Mouse (Mus musculus): Measurements from ENCODE around the gene Rab36.

Rab36 gene

DNA sequence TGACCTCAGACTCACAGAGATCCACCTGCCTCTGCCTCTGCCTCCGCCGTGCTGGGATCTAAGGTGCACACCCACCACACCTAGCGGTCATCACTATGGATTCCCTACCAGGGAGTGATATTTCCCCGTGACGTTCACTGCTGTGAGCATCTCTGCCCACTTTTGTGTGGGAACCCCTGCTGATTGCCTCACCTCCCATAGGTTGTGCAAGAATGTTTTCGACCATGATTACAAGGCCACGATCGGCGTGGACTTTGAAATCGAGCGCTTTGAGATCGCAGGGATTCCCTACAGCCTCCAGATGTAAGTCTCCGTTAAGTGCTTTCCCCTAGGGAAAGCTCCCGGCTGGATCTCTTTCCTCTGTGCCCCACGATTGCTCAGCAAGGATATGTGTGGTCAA, 9.0 kb downstream of the Rab36 start:
- DNase-seq = no peak

DNA sequence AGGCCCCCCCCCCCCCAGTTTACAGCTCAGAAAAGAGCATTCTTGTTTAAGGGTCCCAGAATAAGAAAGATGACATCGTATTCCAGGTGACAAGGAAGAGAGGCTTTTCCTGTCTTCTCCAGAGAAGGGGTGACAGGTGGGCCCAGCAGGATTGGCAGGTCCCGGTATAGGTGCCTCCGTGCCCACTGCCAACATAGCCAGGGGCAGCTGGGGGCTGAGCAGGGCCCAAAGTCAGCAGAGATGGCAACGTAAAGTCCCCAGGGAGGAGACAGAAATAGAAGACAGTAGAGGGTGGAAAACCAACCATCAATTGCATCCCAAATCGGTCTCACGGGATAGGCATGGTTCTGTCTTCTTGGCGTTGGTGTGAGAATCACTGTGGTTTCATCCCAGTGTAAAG, 11.9 kb downstream of the Rab36 start:
- no peak for DNase-seq

DNA sequence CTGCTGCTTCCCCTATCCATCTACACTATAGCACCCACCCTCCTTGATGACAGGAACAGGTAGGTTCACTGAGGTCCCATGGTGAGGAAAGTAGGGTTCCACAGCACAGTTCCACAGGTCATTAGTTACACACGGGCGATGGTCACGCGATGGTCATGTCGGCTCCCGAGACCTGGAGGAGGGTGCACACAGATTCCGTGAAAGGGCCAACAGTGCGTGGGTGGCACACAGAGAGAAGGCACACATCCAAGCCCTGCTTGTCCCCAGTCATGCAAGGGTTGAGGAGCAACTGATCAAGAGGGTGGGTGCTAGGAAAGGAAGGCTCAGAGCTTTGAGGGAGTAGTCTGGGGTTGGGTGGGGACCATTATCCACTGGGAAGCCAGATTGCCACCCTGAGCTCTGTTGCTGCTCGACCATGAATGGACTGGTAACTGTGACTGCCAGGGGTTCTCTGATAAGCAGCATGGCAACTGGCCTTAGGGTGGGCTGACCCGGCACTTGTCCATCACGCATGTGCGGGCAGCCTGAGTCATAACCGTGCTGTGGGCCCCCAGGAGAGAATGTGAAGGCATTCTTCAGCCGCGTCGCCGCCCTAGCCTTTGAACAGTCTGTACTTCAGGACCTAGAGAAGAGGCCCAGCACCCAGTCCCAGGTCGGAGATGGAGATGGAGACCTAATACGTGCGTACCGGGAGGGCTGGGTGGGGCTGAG, 14.7 kb downstream of the Rab36 start:
- DNase-seq = no peak

DNA sequence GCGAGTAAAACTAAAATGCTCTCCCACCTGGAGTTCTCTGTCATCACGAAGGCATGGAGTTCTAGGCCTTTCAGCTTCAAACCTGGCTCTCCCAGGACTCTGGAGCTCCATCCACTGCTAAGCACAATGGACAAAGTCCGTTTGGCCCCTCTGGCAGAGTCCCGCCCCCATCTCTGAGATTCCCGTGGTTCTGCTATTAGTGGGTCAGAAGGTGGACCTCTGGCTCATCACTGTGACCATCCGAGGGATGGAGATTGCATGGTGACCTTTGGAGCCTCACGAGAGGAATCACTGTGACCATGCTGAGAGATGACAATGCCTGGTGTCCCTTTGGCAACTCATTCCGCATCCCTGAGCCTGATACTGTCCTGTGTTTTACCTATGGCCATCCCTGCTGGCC, 16.0 kb downstream of the Rab36 start:
- DNase-seq = no peak

DNA sequence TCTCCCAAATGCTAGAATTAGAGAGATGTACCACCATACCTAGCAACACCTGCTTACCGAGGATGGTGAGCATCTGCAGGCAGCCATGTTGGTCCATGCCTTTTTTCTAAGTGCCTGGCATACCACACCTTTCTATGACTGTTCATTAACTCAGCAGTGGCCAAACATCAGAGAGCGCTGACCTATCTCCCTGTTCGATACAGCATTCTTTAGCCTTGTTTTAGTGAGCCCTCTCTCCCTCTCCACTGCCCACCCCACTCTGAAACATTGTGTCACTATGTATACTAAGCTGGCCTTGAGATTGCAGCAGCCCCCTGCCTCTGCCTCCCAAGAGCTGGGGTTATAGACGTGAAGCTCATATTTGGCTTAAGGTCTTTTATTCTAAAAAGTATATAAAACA, 16.8 kb downstream of the Rab36 start:
- DNase-seq = no peak

DNA sequence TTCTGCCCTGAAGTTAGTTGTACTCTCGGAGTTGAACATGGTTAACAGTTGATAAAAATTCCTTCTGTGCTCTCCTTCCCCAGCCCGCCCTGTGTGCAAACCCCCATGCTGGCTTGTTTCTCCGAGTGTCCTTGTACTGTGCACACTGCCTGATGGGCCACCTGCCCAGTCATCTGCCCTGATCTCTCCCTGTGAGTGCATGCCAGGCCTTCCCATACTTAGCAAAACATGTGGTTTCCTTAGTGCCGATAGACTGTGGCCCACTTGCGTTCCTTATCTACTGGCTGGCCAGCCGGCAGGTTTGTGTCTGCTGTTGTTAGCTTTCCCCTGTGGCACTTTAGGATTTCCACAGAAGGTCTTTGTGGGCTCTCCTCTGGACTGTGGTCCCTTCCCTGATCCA, 17.3 kb downstream of the Rab36 start:
- DNase-seq = no peak

DNA sequence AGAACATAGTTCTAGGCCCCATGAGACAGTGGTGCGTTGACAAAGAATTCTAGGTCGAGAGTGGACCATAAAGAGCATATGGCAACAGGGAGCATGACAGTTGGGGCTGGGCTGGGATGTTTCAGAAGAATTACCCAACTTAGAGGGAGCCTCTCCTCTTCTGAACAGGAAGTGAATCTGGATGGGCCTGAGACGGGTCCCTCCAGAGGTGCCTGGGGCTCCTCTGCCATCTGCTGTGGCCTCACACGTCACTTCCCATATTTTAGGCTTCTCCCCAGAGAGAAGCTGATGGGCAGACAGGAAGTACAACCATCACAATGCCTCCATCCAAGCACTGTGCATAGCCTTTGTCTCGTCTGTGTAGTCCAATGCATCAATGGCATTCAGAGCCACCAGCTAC, 18.8 kb downstream of the Rab36 start:
- no peak for DNase-seq

DNA sequence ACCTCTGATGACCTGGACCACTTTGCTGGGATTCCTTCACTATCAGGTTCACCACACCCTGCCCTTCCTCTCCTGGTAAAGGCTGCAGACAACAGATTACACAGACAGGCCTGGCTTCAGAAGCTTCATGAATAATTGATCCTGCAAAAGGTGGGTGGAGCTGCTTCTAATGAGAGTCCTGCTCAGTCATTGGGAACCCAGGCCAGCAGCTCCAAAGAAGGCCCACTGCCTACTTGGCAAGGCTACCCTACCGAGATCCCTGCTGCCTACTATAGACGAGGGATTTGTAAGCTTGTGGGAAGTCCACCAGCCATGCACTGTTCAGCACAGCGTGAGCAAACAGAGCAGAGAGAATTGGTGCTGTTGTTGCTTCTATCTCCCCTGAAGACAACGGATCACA, 19.4 kb downstream of the Rab36 start:
- DNase-seq = no peak

DNA sequence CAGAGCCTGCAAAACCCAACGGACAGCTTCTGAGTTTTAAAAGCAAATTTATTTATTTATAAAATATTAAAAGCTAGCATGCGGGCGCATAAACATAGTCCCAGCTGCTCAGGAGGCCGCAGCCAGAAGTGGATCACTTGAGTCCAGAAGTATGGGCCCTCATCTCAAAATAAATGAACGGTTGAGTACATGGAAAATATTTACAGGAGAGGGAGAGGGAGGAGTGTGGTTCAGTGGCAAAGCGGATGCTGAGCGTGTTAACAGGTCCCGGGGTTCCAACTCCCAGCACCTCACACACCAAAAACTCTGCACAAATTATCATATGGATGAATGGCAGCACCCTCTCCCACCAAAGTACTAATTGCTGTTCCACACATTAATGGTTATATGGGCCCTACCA, 21.5 kb downstream of the Rab36 start:
- DNase-seq = no peak

DNA sequence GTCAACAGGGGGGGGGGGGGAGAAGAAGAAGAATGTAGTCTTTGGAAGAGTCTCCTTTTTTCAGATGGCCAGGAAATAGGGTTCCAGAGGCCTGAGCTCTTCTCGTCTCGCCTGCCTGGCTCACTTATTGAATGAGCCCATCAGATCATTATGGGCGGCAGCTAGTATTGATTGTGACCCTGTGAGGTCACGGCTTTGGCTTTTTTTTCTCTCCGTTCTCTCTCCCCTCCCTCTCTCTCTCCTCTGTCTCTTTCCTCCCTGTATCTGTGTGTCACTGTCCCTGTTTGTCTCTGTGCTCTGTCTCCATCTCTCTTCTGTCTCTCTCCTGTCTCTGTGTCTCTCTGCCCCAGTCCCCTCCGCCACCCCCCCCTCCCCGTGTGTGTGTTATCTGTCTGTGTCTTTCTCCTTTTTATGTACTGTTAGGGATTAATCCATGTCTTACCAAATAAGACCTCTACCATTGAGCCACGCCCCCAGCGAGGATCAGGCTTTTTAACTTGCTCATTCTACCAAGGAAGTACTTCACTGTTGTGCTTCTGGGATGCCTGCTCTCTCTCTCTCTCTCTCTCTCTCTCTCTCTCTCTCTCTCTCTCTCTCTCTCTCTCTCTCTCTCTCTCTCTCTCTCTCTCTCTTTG, 22.0 kb downstream of the Rab36 start:
- DNase-seq = peak; percentile 51

DNA sequence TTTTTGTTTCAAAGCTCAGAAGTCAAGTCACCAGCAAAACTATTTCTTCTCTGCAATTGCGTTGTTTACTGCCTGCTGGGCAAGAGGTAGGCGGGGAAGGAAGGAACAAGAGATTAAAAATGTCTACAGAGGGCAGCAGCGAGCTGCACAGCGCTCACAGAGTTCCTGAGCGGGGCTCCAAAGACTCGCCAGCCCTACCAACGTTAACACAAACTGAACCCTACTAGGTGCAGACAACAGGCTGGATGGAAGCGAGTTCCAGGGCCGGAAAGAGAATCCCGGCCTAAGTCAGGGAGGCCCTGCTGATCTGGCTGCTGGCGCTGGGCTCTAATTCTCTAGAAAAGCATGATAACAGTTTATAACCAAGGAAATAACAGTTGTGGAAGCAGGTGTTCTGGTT, 22.5 kb downstream of the Rab36 start:
- peak; percentile 82 for DNase-seq

DNA sequence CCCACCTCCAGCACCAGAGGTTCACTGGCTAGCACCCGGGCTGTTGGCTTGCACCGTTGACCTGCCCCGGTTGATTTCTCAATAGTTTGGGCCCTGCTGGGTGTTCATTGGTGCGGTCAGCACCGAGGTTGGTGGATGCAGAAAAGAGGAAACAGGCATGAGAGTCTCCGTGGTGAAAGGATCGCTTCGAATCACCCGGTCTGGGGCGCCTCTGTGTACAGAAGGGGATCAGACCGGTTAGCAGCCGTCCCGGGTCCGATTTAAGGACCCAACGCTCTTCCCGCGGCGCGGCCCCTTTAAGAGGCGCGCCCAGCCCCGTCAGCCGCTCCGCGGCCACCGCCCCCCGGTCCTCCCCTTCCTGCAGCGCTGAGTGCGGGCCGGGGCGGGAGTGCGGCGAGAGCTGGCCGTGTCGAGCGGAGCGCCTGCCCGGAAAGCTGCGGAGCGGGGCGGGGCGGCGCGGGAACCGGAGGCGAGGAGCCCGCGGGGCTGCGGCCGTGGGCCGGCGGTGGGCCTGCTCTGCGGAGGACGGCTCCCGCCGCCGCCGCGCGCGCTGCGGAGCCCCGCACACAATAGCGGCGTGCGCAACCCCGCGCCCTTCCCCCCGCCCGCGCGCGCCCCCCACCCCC, 23.5 kb downstream of the Rab36 start, which contains the start of gene Bcr:
TSS of gene Bcr (plus strand) at position 376 of the 626 bp plus-strand sequence.
- peak; percentile 74 for DNase-seq

DNA sequence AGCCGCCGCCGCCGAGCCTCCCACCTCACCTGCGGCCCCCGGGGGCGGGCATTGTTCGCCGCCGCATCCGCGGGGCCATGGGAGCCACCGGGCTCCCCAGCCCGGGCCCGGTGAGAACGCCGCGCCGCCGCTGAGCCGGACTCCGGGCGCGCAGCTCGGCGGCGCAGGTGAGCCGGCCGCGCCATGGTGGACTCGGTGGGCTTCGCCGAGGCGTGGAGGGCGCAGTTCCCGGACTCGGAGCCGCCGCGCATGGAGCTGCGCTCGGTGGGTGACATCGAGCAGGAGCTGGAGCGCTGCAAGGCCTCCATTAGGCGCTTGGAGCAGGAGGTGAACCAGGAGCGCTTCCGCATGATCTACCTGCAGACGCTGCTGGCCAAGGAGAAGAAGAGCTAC, 24.0 kb downstream of the Rab36 start:
- no peak for DNase-seq

DNA sequence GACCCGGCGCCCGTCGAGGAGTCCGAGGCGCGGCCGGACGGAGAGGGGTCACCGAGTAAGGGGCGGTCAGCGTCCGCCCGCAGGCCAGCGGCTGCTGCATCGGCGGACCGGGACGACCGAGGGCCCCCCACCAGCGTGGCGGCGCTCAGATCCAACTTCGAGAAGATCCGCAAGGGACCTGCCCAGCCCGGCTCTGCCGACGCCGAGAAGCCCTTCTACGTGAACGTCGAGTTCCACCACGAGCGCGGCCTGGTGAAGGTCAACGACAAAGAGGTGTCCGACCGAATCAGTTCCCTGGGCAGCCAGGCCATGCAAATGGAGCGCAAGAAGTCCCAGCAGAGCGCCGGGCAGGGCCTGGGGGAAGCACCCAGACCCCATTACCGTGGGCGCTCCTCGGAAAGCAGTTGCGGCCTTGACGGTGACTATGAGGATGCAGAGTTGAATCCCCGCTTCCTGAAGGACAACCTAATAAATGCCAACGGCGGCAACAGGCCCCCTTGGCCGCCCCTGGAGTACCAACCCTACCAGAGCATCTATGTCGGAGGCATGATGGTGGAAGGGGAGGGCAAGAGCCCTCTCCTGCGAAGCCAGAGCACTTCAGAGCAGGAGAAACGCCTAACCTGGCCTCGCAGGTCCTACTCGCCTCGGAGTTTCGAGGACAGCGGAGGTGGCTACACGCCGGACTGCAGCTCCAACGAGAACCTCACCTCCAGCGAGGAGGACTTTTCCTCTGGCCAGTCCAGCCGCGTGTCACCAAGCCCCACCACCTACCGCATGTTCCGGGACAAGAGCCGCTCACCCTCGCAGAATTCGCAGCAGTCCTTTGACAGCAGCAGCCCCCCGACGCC, 24.7 kb downstream of the Rab36 start:
- no peak for DNase-seq

DNA sequence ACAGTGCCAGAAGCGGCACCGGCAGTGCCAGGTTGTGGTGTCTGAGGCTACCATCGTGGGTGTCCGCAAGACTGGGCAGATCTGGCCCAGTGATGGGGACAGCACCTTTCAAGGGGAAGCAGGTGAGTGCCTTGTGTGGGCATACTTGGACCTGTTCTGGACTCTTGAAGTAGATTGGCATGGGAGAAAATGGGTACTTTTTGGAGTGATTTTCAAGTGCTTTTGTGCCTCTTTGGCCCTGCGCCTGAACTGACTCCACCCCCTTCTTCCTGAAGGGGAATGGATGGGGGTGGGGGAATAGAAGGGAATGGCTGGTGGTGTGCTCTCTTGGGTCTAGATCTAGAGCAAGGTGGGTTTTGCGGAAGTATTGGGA, 25.3 kb downstream of the Rab36 start:
- DNase-seq = no peak

DNA sequence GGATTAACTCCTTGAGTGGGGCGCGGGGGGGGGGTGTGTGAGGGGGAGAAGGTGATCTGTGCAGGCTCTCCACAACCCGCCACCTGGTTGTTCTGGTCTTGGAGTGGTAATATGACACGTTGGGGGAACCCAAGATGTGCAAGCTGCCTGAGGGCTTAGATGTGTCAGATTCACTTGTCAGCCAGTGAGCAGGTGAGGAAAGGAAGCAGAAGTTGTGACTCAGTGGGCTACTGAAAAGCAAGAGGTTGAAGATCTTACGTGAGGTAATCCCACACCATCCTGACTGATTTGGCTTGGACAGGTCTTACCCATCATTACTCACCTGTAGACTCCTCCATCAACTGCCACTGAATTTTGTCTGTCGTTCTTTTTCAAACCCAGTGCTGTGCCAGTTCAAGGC, 25.8 kb downstream of the Rab36 start:
- no peak for DNase-seq

DNA sequence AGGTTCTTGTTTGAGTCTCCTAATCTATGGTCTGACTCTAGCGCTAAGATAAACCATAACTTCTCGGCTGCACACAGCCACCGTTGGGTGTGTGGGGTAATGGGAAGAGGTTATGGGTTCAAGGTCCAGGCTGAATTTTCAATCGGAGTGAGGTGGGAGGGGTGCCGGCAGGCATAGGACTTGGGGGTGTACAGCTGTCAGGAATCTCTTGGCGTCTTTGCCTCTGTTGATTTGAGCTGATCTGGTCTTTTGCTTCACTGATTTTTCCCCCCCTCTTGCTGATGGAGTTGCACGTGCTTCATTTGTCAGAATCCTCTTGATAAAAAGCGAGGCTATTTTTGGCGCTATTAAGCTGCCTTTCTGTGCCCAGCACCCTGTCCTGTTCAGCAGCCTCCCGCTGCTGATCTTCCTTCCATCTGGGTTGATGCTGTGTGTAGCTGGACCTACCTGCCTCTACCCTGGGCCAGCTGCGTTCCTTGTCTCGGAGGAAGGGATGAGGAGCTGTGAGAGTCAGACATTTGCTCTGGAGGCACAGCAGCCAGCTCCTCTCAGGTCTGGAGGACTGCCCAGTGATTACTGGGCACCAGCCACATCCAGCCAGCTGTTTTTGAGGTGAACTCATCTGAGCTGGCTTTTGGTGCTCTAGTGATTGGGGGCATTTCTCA, 26.6 kb downstream of the Rab36 start:
- no peak for DNase-seq

DNA sequence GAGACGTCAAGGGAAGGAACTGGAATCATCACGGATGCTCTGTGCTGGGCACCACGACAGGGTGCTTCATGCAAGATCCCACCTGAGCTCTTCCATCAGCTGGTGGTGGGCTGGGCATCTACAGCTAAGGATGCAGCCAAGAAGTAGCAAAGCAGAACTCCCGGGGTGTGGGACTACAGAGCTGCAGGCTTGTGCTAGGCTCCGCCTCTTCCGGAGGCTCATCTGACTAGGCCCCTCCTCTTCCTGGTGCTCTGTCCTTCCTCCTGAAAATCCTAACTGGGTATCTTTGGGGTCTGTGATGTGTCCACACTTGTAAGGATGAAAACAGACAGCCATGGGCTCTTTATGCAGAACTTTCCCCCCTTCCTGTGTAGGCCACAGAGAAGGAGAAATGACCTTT, 28.8 kb downstream of the Rab36 start:
- no peak for DNase-seq

DNA sequence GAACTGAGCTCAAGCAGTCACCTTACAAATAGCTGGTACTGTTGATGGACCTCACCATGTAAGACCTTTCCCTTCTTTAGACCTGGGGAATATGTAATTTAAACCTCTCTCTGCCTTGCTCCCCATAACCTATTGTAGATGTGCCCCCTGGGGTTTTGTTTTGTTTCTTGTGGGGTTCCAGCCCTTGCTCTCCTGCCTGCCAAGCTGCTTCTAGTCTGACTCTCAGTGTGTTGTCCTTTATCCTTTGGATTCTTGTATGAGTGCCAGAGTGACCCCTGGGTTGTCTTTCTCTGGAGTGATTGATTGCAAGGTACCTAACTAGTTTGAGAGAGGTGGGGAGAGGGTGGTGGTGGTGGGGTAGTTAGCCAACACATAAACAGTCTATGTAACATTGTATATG, 30.6 kb downstream of the Rab36 start:
- DNase-seq = no peak

DNA sequence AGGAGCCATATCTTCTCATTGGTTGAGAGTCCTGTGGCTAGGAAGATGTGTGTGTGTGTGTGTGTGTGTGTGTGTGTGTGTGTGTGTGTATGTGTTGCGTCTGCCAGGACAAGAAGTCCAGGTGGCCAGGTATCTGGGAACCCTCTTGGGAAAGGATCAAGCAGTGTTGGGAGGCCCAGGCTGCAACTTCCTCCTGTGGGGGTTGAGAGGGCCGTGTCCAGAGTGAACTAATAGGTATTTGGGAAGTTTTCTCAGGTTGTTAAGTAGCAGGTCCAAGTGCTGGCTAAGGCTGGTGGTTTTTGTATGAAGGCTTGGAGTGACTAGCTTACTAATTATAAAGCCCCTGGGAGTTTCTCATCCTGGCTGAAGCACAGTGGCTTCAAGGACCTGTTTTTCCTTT, 31.2 kb downstream of the Rab36 start:
- DNase-seq = no peak

DNA sequence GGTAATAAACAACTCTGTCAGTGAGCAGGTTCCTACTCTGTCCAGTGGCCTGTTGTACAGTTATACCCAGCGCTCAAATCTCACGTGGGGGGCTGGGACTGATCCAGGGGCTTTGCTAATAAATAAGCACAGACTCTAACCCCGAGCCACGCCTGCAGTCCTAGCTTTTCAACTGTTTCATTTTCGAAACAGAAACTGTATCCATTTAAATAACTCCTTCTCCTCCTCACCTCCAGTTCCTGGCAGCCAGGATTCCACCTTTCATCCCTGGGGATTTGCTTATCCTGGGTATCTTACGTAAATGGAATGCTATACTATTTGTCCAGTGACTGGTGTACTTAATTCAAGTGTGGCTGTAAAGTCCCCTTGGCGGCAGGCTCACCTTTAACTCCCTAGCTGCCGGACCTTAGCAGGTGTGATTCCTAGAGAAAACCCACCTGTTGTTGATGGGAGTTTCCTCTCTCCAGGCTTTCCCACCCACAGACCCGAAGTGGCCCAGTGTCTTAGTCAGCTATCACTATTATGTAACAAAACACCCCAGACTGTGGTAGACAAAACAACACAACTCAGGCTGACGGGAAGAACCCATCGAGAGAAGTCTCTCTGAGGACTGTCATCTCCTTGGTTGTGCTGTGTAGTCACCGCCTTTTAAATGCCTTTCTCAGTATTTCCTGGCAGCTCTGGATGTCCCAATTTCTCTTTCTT, 31.9 kb downstream of the Rab36 start:
- DNase-seq = no peak

DNA sequence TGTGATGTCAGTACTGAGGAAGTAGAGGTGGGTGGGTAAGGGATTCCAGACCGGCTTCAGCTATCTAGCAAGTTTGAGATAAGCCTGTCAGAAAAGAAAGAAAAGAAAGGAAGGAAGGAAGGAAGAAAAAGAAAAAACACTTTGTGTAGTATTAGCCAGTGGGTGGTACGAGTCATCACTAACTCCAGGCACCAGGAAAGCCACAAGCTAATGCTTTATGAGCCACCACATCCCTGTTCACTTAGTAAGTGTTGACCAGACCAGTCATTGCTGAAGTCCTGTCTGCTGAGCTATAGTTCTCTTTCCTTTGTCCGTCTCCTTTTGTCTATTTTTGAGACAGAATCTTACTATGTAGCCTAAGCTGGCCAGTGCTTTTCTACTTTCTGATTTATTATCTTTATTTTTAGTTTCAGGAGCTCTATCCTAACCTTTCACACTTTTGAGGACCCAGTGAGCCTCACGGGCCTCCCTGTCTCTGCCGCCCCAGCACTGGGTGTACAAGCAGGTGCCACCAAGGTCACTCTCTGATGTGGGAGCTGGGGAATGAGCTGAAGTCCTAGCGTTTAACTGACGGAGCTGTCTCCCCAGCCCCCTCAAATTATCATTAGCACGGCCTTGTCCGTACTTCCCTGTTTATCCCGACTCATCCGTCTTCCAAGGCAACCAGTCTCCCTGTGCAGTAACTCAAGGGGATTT, 33.6 kb downstream of the Rab36 start:
- no peak for DNase-seq

Measured in cerebellum, adult 9-10 months (tissue).